Comparison of ENCODE assay signal across 26 mouse cellular contexts in the genomic region with DNA sequence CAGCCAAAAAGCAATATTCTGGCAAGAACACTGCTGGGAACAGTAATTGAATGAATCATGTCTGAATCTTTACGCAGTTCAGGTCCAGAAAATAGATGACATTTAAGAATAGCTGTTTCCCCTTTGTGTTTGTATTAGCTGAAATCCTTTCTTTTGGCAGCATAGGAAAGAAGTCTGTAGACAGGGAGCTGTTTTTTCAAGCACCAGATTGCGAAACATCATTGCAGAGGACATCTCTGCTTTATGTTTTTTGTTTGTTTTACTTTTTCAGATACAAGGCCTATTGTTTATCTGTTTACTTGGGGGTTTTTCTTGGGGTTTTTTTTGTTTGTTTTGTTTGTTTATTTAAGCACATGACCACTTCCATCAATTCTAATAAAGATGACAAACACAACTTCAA.
DNase-seq lines count a peak whose midpoint lies in the region; ATAC-seq lines count a peak whose summit lies in the region.
"Had no signal": no experiment of that assay in that cellular context is flagged by ENCODE, and none has a peak within 500 bp of the region (broad histone marks: within the 10 kb centered on the region; RNA-seq: fewer than 3 reads in every experiment).

No protein-coding gene starts in this region.

- 63% methylated on average over 2 of the region's 2 CpGs for WGBS in forebrain, embryonic 14.5 days
- 53% methylated on average over 2 of the region's 2 CpGs for WGBS in forebrain, embryonic 16.5 days
- WGBS in midbrain, embryonic 13.5 days: 62% methylated on average over 2 of the region's 2 CpGs

- H3K4me2 ChIP-seq in forebrain, embryonic 14.5 days (ENCODE audit: low read length): no peak overlapping the region
- H3K4me2 ChIP-seq in forebrain, embryonic 16.5 days (ENCODE audit: low read length): no peak overlapping the region
- H3K4me2 ChIP-seq in midbrain, embryonic 13.5 days (replicated peaks): no peak overlapping the region
- H3K4me2 ChIP-seq: embryonic facial prominence, embryonic 12.5 days; forebrain, embryonic 13.5 days; heart, embryonic 11.5 days; heart, embryonic 15.5 days; hindbrain, embryonic 14.5 days had no signal

- no peaks in the 10 kb centered on the region for H3K4me1 ChIP-seq in forebrain, embryonic 14.5 days (ENCODE audit: control insufficient read depth, insufficient read depth, low read length)
- H3K4me1 ChIP-seq in forebrain, embryonic 16.5 days (replicated peaks; ENCODE audit: control insufficient read depth, insufficient read depth, low read length): no peaks in the 10 kb centered on the region
- no peaks in the 10 kb centered on the region for H3K4me1 ChIP-seq in midbrain, embryonic 13.5 days (replicated peaks)
- H3K4me1 ChIP-seq: embryonic facial prominence, embryonic 12.5 days; forebrain, embryonic 13.5 days; heart, embryonic 15.5 days; hindbrain, embryonic 10.5 days had no signal

- no peak for ATAC-seq in forebrain, embryonic 14.5 days
- no peak for ATAC-seq in forebrain, embryonic 16.5 days
- ATAC-seq in midbrain, embryonic 13.5 days: no peak
- ATAC-seq: activated CD4-positive, CD25-positive, alpha-beta regulatory T cell, adult 4 months; CD4-positive, CD25-positive, alpha-beta regulatory T cell, adult 4 months; forebrain, embryonic 13.5 days; intestine, embryonic 16.5 days; Patski had no signal

- peak; percentile 14 for DNase-seq in forebrain, embryonic 14.5 days (ENCODE audit: low spot score)
- DNase-seq in 3T3-L1 (ENCODE audit: low read depth, low spot score): peak; percentile 31
- peak; percentile 74 for DNase-seq in Muller cell, postnatal 12 days (ENCODE audit: inconsistent ontology term)
- DNase-seq in fibroblast of lung, adult 2 months (ENCODE audit: low read depth): peak; percentile 29
- DNase-seq in adrenal gland, adult 18-20 months (ENCODE audit: low spot score in 2 of 2): no peak
- DNase-seq: adrenal gland, adult 8-10 months; adrenal gland, postnatal 36 days; cerebellum, adult 11 months; cerebellum, adult 8-10 months; cerebellum, postnatal 14 days; embryo, embryonic 11 days; gastrocnemius, postnatal 10 days; heart, adult 2 months had no signal

- H3K4me3 ChIP-seq in forebrain, embryonic 14.5 days (ENCODE audit: low read depth, low read length): no peak overlapping the region
- no peak overlapping the region for H3K4me3 ChIP-seq in forebrain, embryonic 16.5 days (replicated peaks; ENCODE audit: low read length)
- H3K4me3 ChIP-seq in midbrain, embryonic 13.5 days (replicated peaks): no peak overlapping the region
- H3K4me3 ChIP-seq: embryonic facial prominence, embryonic 12.5 days; forebrain, embryonic 13.5 days; heart, adult 2 months; heart, embryonic 15.5 days; hindbrain, embryonic 10.5 days had no signal

- no peaks in the 10 kb centered on the region for H3K27me3 ChIP-seq in forebrain, embryonic 14.5 days (replicated peaks; ENCODE audit: control insufficient read depth, insufficient read depth, low read length)
- H3K27me3 ChIP-seq in forebrain, embryonic 16.5 days (replicated peaks; ENCODE audit: control insufficient read depth, insufficient read depth, low read length): no peaks in the 10 kb centered on the region
- H3K27me3 ChIP-seq in midbrain, embryonic 13.5 days: no peaks in the 10 kb centered on the region
- H3K27me3 ChIP-seq: embryonic facial prominence, embryonic 12.5 days; forebrain, embryonic 13.5 days; heart, embryonic 15.5 days; Patski had no signal

- H3K9me3 ChIP-seq in forebrain, embryonic 14.5 days (replicated peaks; ENCODE audit: control insufficient read depth, low read length): no peaks in the 10 kb centered on the region
- no peaks in the 10 kb centered on the region for H3K9me3 ChIP-seq in forebrain, embryonic 16.5 days (ENCODE audit: control insufficient read depth, low read length)
- no peaks in the 10 kb centered on the region for H3K9me3 ChIP-seq in midbrain, embryonic 13.5 days
- H3K9me3 ChIP-seq: embryonic facial prominence, embryonic 12.5 days; forebrain, embryonic 13.5 days; G1E; heart, embryonic 15.5 days; hindbrain, embryonic 10.5 days had no signal

- no peak overlapping the region for H3K27ac ChIP-seq in forebrain, embryonic 14.5 days (ENCODE audit: low read depth, low read length)
- no peak overlapping the region for H3K27ac ChIP-seq in forebrain, embryonic 16.5 days (ENCODE audit: low read length)
- no peak overlapping the region for H3K27ac ChIP-seq in midbrain, embryonic 13.5 days
- H3K27ac ChIP-seq: embryonic facial prominence, embryonic 12.5 days; forebrain, embryonic 13.5 days; heart, adult 2 months; heart, embryonic 15.5 days; hindbrain, embryonic 10.5 days; hindbrain, embryonic 14.5 days had no signal

- H3K9ac ChIP-seq in forebrain, embryonic 14.5 days (ENCODE audit: low read length): no peak overlapping the region
- no peak overlapping the region for H3K9ac ChIP-seq in forebrain, embryonic 16.5 days (replicated peaks; ENCODE audit: low read depth, low read length)
- no peak overlapping the region for H3K9ac ChIP-seq in midbrain, embryonic 13.5 days (replicated peaks)
- H3K9ac ChIP-seq: embryonic facial prominence, embryonic 12.5 days; forebrain, embryonic 13.5 days; heart, embryonic 15.5 days; hindbrain, embryonic 14.5 days had no signal

- no peaks in the 10 kb centered on the region for H3K36me3 ChIP-seq in forebrain, embryonic 14.5 days (ENCODE audit: control insufficient read depth, insufficient read depth, low read length)
- no peaks in the 10 kb centered on the region for H3K36me3 ChIP-seq in forebrain, embryonic 16.5 days (ENCODE audit: control insufficient read depth, insufficient read depth)
- no peaks in the 10 kb centered on the region for H3K36me3 ChIP-seq in midbrain, embryonic 13.5 days
- H3K36me3 ChIP-seq: embryonic facial prominence, embryonic 12.5 days; G1E; heart, embryonic 15.5 days; hindbrain, embryonic 10.5 days had no signal

Comparison
In these comparisons a context has a peak if more than half of its experiments do, and no peak if none do; other contexts are left out.
1. DNase-seq: peak in forebrain, embryonic 14.5 days (single experiment), 3T3-L1 (single experiment), Muller cell, postnatal 12 days (single experiment) and fibroblast of lung, adult 2 months (single experiment); none in adrenal gland, adult 18-20 months (0 of 2).